Mouse (Mus musculus): ENCODE results near the gene Gjb3. TPM values are rescaled to one million over a fixed set of nuclear protein-coding genes. Genes with fewer than 3 reads are reported as not detected.

The Gjb3 gene
- polyA plus RNA-seq, 2 experiments, result 0.03 to 0.14 TPM

GRCm38 (mm10) chr4:127328378-127328777, 2.3 kb downstream of the Gjb3 start:
- DNase-seq (ENCODE audit: low read depth in 3 of 3, low spot score in 3 of 3), result no peak
- Histone ChIP-seq H3K4me3 (ENCODE audit: insufficient read depth in 1 of 2, low read depth in 2 of 2, low read length in 2 of 2) (no peak overlapping the region), H3K4me1 (replicated peaks; ENCODE audit: control insufficient read depth in 2 of 2, insufficient read depth in 2 of 2, low read length in 1 of 2) (peaks cover 0 to 1% of the 10 kb centered on the region in 2 experiments; a peak in 1 of 4 replicates), H3K4me2 (ENCODE audit: low read depth) (no peak overlapping the region), H3K27ac (no peak overlapping the region), H3K9ac (replicated peaks) (no peak overlapping the region), H3K27me3 (ENCODE audit: control insufficient read depth, insufficient read depth, low read length) (peaks cover 16% of the 10 kb centered on the region), H3K9me3 (ENCODE audit: control insufficient read depth, low read length) (no peaks in the 10 kb centered on the region), H3K36me3 (replicated peaks; ENCODE audit: control insufficient read depth, insufficient read depth, low read depth) (no peaks in the 10 kb centered on the region)
- 30% methylated on average over 7 of the region's 7 CpGs for WGBS (ENCODE audit: insufficient replicate concordance)
- ATAC-seq (ENCODE audit: insufficient read depth), result no peak
- no peak for TF ChIP-seq CTCF (IDR thresholded peaks at IDR 0.05; ENCODE audit: low read depth)
- TF ChIP-seq EP300 (IDR thresholded peaks at IDR 0.05; ENCODE audit: low read depth), result no peak

DNA sequence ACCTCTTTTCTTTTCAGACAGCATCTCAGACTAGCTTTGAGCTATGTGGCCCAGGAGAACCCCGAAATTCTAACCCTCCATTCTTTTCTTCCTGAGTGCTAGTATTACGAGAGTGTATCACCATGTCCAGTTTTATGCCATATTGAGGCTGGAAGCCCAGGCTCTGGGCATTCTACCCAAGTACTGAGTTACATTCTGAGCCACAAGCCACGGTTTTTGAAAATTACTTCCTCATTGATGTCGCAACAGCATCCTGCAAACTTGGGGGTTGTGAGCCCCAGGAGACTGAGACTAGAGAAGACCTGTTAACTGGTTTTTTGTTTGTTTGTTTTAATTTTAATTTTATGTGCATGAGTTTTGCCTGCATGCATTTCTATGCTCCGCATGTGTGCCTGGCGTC, 2.9 kb downstream of the Gjb3 start:
- ATAC-seq (ENCODE audit: insufficient read depth), result no peak
- Histone ChIP-seq H3K4me2 (ENCODE audit: low read depth) (no peak overlapping the region), H3K9ac (replicated peaks) (no peak overlapping the region), H3K9me3 (ENCODE audit: control insufficient read depth, low read length) (no peaks in the 10 kb centered on the region), H3K4me1 (replicated peaks; ENCODE audit: control insufficient read depth in 2 of 2, insufficient read depth in 2 of 2, low read length in 1 of 2) (peaks cover 0 to 1% of the 10 kb centered on the region in 2 experiments; a peak in 1 of 4 replicates), H3K27me3 (ENCODE audit: control insufficient read depth, insufficient read depth, low read length) (peaks cover 16% of the 10 kb centered on the region), H3K4me3 (ENCODE audit: insufficient read depth in 1 of 2, low read depth in 2 of 2, low read length in 2 of 2) (no peak overlapping the region), H3K27ac (no peak overlapping the region), H3K36me3 (replicated peaks; ENCODE audit: control insufficient read depth, insufficient read depth, low read depth) (no peaks in the 10 kb centered on the region)
- no peak for DNase-seq (ENCODE audit: low read depth in 3 of 3, low spot score in 3 of 3)
- TF ChIP-seq EP300 (IDR thresholded peaks at IDR 0.05; ENCODE audit: low read depth), result no peak
- 23% methylated on average over 6 of the region's 6 CpGs for WGBS (ENCODE audit: insufficient replicate concordance)

DNA sequence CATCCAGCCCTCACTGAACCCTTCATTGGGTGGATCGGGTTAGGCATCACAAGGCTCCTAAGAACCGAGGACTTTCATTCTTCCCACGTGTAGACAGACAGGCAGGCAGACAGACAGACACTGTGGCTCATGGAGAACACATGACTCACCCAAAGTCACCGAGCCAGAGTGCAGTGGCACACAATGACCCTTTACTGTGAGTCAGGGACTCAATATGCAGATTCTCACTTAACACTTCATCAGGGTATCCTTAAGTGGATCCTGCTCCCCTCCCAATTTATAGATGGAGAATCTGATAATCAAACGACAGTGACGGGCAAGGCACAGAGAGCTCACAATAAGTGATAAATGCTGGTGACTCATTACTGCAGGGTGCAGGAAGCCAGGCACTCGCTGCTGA, 3.4 kb downstream of the Gjb3 start:
- Histone ChIP-seq H3K36me3 (replicated peaks; ENCODE audit: control insufficient read depth, insufficient read depth, low read depth) (no peaks in the 10 kb centered on the region), H3K9me3 (ENCODE audit: control insufficient read depth, low read length) (no peaks in the 10 kb centered on the region), H3K4me3 (ENCODE audit: insufficient read depth in 1 of 2, low read depth in 2 of 2, low read length in 2 of 2) (no peak overlapping the region), H3K4me1 (replicated peaks; ENCODE audit: control insufficient read depth in 2 of 2, insufficient read depth in 2 of 2, low read length in 1 of 2) (peaks cover 0 to 1% of the 10 kb centered on the region in 2 experiments; a peak in 1 of 4 replicates), H3K4me2 (ENCODE audit: low read depth) (no peak overlapping the region), H3K27ac (no peak overlapping the region), H3K9ac (replicated peaks) (no peak overlapping the region), H3K27me3 (ENCODE audit: control insufficient read depth, insufficient read depth, low read length) (peaks cover 16% of the 10 kb centered on the region)
- 21% methylated on average over 7 of the region's 7 CpGs for WGBS (ENCODE audit: insufficient replicate concordance)
- ATAC-seq (ENCODE audit: insufficient read depth), result no peak
- no peak for DNase-seq (ENCODE audit: low read depth in 3 of 3, low spot score in 3 of 3)
- no peak for TF ChIP-seq EP300 (IDR thresholded peaks at IDR 0.05; ENCODE audit: low read depth)
- TF ChIP-seq CTCF (IDR thresholded peaks at IDR 0.05; ENCODE audit: low read depth), result no peak

DNA sequence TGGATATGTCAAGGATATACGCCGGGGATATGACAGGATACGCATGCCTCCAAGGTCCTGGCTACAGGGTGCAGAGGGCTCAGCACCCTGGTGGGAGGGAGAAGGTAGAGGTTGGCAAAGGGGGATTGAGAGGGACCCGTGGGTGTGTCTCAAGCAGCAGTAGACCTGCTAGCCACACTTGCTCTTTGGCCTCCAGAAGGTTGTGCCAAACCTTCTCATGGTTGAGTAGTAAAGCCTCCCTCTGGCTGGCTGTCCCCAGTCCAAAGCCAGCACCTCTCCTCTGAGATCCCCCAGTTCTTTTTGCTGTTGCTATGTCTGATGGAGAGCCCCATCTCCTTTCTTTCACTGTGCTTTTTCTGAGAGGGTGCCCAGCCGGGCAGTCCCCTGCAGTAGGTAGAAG, 5.4 kb downstream of the Gjb3 start:
- Histone ChIP-seq H3K4me2 (ENCODE audit: low read depth) (no peak overlapping the region), H3K9ac (replicated peaks) (no peak overlapping the region), H3K27me3 (ENCODE audit: control insufficient read depth, insufficient read depth, low read length) (peaks cover 7% of the 10 kb centered on the region), H3K4me3 (ENCODE audit: insufficient read depth in 1 of 2, low read depth in 2 of 2, low read length in 2 of 2) (no peak overlapping the region), H3K36me3 (replicated peaks; ENCODE audit: control insufficient read depth, insufficient read depth, low read depth) (no peaks in the 10 kb centered on the region), H3K4me1 (replicated peaks; ENCODE audit: control insufficient read depth in 2 of 2, insufficient read depth in 2 of 2, low read length in 1 of 2) (peaks cover 0 to 1% of the 10 kb centered on the region in 2 experiments; a peak in 1 of 4 replicates), H3K9me3 (ENCODE audit: control insufficient read depth, low read length) (no peaks in the 10 kb centered on the region), H3K27ac (no peak overlapping the region)
- 68% methylated on average over 5 of the region's 5 CpGs for WGBS (ENCODE audit: insufficient replicate concordance)
- no peak for DNase-seq (ENCODE audit: low read depth in 3 of 3, low spot score in 3 of 3)
- TF ChIP-seq EP300 (IDR thresholded peaks at IDR 0.05; ENCODE audit: low read depth) (no peak), CTCF (IDR thresholded peaks at IDR 0.05; ENCODE audit: low read depth) (no peak)
- no peak for ATAC-seq (ENCODE audit: insufficient read depth)

DNA sequence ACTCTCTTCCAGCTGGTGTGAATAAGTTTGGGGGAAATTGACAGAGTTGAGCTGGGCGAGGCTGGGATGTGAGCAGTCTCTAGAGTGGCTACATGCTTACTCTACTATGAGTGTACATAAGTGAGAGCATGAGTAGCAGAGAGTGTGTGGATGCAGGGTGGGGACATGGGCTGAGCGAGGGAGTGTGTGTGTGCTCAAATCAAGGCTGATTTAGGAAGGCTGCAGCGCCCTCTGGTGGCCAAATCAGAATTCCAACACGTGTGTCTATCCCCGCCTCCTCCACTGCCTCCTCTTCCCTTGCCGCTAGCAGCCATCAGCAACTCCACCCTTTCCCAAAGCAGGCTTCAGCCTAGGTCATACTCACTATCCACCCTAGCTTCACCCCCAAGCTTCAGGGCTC, 5.9 kb downstream of the Gjb3 start:
- peaks cover 1% of the 10 kb centered on the region; the same call in 1 of the 2 replicates for H3K27me3 ChIP-seq (ENCODE audit: control insufficient read depth, insufficient read depth, low read length)
- peaks cover 0 to 1% of the 10 kb centered on the region in 2 experiments; a peak in 1 of 4 replicates for H3K4me1 ChIP-seq (replicated peaks; ENCODE audit: control insufficient read depth in 2 of 2, insufficient read depth in 2 of 2, low read length in 1 of 2)
- H3K9me3 ChIP-seq (ENCODE audit: control insufficient read depth, low read length), result no peaks in the 10 kb centered on the region
- no peak for TF ChIP-seq EP300 (IDR thresholded peaks at IDR 0.05; ENCODE audit: low read depth)
- TF ChIP-seq CTCF (IDR thresholded peaks at IDR 0.05; ENCODE audit: low read depth), result peak; percentile 91
- H3K4me3 ChIP-seq (ENCODE audit: insufficient read depth in 1 of 2, low read depth in 2 of 2, low read length in 2 of 2), result no peak overlapping the region
- DNase-seq (ENCODE audit: low read depth in 3 of 3, low spot score in 3 of 3) (peak; percentile 36 to 45 (median 44)), ATAC-seq (ENCODE audit: insufficient read depth) (no peak; the same call in 1 of the 2 replicates)
- H3K36me3 ChIP-seq (replicated peaks; ENCODE audit: control insufficient read depth, insufficient read depth, low read depth), result no peaks in the 10 kb centered on the region
- no peak overlapping the region for H3K27ac ChIP-seq
- WGBS (ENCODE audit: insufficient replicate concordance), result 10% methylated on average over 6 of the region's 6 CpGs
- no peak overlapping the region for H3K9ac ChIP-seq (replicated peaks)
- H3K4me2 ChIP-seq (ENCODE audit: low read depth), result no peak overlapping the region
